Comparison of ENCODE assay signal across 8 mouse cellular contexts in genomic region chr12:104751814-104752765, GRCm38 (mm10). TPM values are rescaled to one million over a fixed set of nuclear protein-coding genes. Genes with fewer than 3 reads are reported as not detected.
A peak's percentile ranks its signal among the peaks of the same experiment; 100 is the strongest.
DNase-seq lines count a peak whose midpoint lies in the region; ATAC-seq and TF ChIP-seq lines count a peak whose summit lies in the region.

Gene Dicer1 (minus strand): TSS chr12:104751952.

- peak within 1 kb of the TSS; percentile 93 for H3K4me3 ChIP-seq in bone marrow macrophage, adult 2 months (ENCODE audit: insufficient read depth, low read length)
- H3K4me3 ChIP-seq in embryonic fibroblast, embryonic 13.5 days (ENCODE audit: insufficient read depth, low read length) = peak within 1 kb of the TSS; percentile 80
- H3K4me3 ChIP-seq in heart, embryonic 10.5 days = peak within 1 kb of the TSS; percentile 94
- peak within 1 kb of the TSS; percentile 92 for H3K4me3 ChIP-seq in kidney, embryonic 15.5 days (replicated peaks)

- under 1% methylated on average over 94 of the region's 94 CpGs for WGBS in heart, embryonic 10.5 days
- under 1% methylated on average over 84 of the region's 94 CpGs for WGBS in kidney, embryonic 15.5 days

- no peak for TF ChIP-seq POLR2A in bone marrow macrophage, adult 2 months (IDR thresholded peaks at IDR 0.05; ENCODE audit: borderline replicate concordance, low read depth, low read length)
- peak; percentile 72 for TF ChIP-seq POLR2A in embryonic fibroblast, embryonic 13.5 days (IDR thresholded peaks at IDR 0.05; ENCODE audit: low read depth, low read length)

- peak; percentile 96 for ATAC-seq in kidney, embryonic 15.5 days (replicated peaks; ENCODE audit: low FRiP score)
- peak; percentile 92 for ATAC-seq in monocyte, adult 5-6 weeks (replicated peaks; ENCODE audit: insufficient number of reproducible peaks, low FRiP score, low TSS enrichment, poor library complexity, severe bottlenecking)

- peak within 1 kb of the TSS; percentile 92 for H3K9ac ChIP-seq in kidney, embryonic 15.5 days

- H3K36me3 ChIP-seq in heart, embryonic 10.5 days = peaks cover 7% of the 10 kb centered on the region
- H3K36me3 ChIP-seq in kidney, embryonic 15.5 days = peaks cover 9% of the 10 kb centered on the region; the same call in 1 of the 2 replicates

- H3K4me2 ChIP-seq in kidney, embryonic 15.5 days = peak within 1 kb of the TSS; percentile 91

- no peaks in the 10 kb centered on the region for H3K27me3 ChIP-seq in heart, embryonic 10.5 days (ENCODE audit: insufficient read depth, poor library complexity, severe bottlenecking)
- H3K27me3 ChIP-seq in kidney, embryonic 15.5 days = no peaks in the 10 kb centered on the region

- DNase-seq in A20 (ENCODE audit: low read depth, low spot score) (peak; percentile 97), liver (peak; percentile 95)
- DNase-seq in heart, embryonic 10.5 days (ENCODE audit: low spot score) = peak; percentile 97
- DNase-seq in spleen, postnatal 4 days (ENCODE audit: low spot score in 2 of 2) = peak; percentile 96 to 99

- H3K9me3 ChIP-seq in heart, embryonic 10.5 days = no peaks in the 10 kb centered on the region
- H3K9me3 ChIP-seq in kidney, embryonic 15.5 days (replicated peaks) = no peaks in the 10 kb centered on the region

- H3K27ac ChIP-seq in bone marrow macrophage, adult 2 months (ENCODE audit: insufficient read depth, low read depth, low read length) = peak within 1 kb of the TSS; percentile 51; the same call in 1 of the 2 replicates
- peak within 1 kb of the TSS; percentile 90 for H3K27ac ChIP-seq in embryonic fibroblast, embryonic 13.5 days (ENCODE audit: insufficient read depth, low read length)
- H3K27ac ChIP-seq in heart, embryonic 10.5 days = peak within 1 kb of the TSS; percentile 99
- H3K27ac ChIP-seq in kidney, embryonic 15.5 days = peak within 1 kb of the TSS; percentile 96

- no peak for TF ChIP-seq CTCF in bone marrow macrophage, adult 2 months (IDR thresholded peaks at IDR 0.05; ENCODE audit: low read depth, low read length)
- no peak for TF ChIP-seq CTCF in embryonic fibroblast, embryonic 13.5 days (IDR thresholded peaks at IDR 0.05; ENCODE audit: borderline replicate concordance, insufficient read depth, low read length)

- peaks cover 22% of the 10 kb centered on the region for H3K4me1 ChIP-seq in bone marrow macrophage, adult 2 months (ENCODE audit: control insufficient read depth, insufficient read depth, low read length)
- H3K4me1 ChIP-seq in embryonic fibroblast, embryonic 13.5 days (ENCODE audit: control insufficient read depth, insufficient read depth, low read length) = peaks cover 6% of the 10 kb centered on the region; the same call in 1 of the 2 replicates
- peaks cover 43% of the 10 kb centered on the region for H3K4me1 ChIP-seq in heart, embryonic 10.5 days
- H3K4me1 ChIP-seq in kidney, embryonic 15.5 days = peaks cover 33% of the 10 kb centered on the region

RNA-seq across cellular contexts. Expression of gene Dicer1, which starts in this region (rescaled TPM):
- 22.3 and 28.6 TPM in 2 replicates for polyA plus RNA-seq in bone marrow macrophage, adult 2 months (2012; ENCODE audit: insufficient read depth, insufficient read length, missing spikeins)
- polyA plus RNA-seq in embryonic fibroblast, embryonic 13.5 days (2011; ENCODE audit: insufficient read length, low read depth, missing spikeins) = 53.9 and 56.8 TPM in 2 replicates
- polyA plus RNA-seq in heart, embryonic 10.5 days (2016; fragmentation: Nextera tagmentation; extraction: Ambion mirVana) = 33.2 and 37.2 TPM in 2 replicates
- polyA plus RNA-seq in kidney, embryonic 15.5 days (2015; fragmentation: Nextera tagmentation; extraction: Ambion mirVana) = 28.9 and 29.8 TPM in 2 replicates
- total RNA-seq in monocyte, adult 5-6 weeks (2017) = 29.7 to 53.7 TPM (median 49.9 TPM) in 3 replicates

Comparison
In these comparisons a context has a peak if more than half of its experiments do, and no peak if none do; other contexts are left out.
1. Peak in every context shown above with its lines: DNase-seq, ATAC-seq, H3K4me3 ChIP-seq and H3K27ac ChIP-seq.